Mouse (Mus musculus) urinary bladder, postnatal 36 days (tissue): Measurements from ENCODE around the gene Hils1.

Experiments used
- DNase-seq, 2 experiments: peaks; one replicate each; pipeline ENCODE4 v3.0.0; 2022; ENCODE audit warnings: low spot score in 2 of 2, mixed read lengths in 1 of 2

Gene Hils1

GRCm38 (mm10) chr11:94988780-94989561 is 21.6 kb downstream of the Hils1 start:
- peak in 1 of 2 experiments; percentile 50 for DNase-seq

GRCm38 (mm10) chr11:94989562-94990017 is 22.2 kb downstream of the Hils1 start:
- peak; percentile 71 to 77 for DNase-seq

- DNase-seq, result no peak
These were observed 22.8 kb downstream of the Hils1 start for GRCm38 (mm10) chr11:94990102-94990748.

DNA sequence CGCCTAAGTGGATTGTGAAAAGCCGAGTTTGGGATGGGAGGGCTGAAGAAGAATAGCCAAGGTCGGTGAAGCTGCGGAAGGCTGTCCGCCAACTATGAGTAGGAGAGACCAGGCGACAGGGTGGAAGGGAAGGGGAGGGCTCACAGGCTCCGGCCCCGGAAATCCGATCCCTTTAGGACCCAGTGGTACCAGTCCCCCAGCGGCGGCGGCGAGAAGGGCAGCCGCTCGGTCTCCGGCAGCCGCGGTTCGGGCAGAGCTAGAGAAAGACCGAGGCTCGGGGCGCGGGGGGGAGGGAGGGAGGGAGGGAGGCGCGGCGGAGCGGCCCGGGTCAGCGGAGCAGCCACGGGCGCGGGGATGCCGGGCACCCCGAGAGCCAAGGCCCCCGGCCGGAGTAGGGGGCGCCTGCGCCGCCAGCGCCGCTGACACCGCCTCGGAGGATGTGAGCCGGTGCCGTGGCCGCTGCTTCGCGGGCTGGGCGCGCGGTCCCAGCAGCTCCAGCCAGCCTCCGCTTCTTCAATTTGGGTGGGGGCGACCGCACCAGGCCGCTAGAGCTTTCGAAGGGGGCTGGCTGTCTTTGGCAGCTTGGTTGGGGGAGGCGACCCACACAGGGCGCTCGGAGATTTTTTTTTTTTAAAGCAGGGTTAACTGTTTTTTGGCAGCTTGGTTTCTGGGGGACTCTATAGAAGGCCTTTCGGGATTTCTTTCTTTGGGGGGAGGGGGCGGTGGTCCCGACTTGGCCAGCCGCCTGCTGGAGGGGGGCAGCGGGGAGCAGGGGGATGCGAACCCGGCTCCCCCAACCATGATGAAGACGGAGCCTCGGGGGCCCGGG is 23.6 kb downstream of the Hils1 start, which contains the start of gene Ppp1r9b:
Gene Ppp1r9b (plus strand): TSS at position 287 of the 829 bp plus-strand sequence.
- peak; percentile 87 to 93 for DNase-seq

- DNase-seq, result peak in 1 of 2 experiments; percentile 53
These were observed 24.5 kb downstream of the Hils1 start for GRCm38 (mm10) chr11:94991641-94992479.

DNA sequence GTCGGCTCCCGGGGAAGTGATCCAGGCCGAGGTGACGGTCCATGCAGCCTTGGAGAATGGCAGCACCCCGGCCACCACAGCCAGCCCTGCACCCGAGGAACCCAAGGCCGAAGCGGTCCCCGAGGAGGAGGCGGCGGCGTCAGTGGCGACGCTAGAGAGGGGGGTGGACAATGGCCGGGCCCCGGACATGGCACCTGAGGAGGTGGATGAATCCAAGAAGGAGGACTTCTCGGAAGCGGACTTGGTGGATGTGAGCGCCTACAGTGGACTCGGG is 25.0 kb downstream of the Hils1 start:
- DNase-seq, result no peak

- peak; percentile 68 to 75 for DNase-seq
These were observed 25.6 kb downstream of the Hils1 start for GRCm38 (mm10) chr11:94992754-94993606.

DNA sequence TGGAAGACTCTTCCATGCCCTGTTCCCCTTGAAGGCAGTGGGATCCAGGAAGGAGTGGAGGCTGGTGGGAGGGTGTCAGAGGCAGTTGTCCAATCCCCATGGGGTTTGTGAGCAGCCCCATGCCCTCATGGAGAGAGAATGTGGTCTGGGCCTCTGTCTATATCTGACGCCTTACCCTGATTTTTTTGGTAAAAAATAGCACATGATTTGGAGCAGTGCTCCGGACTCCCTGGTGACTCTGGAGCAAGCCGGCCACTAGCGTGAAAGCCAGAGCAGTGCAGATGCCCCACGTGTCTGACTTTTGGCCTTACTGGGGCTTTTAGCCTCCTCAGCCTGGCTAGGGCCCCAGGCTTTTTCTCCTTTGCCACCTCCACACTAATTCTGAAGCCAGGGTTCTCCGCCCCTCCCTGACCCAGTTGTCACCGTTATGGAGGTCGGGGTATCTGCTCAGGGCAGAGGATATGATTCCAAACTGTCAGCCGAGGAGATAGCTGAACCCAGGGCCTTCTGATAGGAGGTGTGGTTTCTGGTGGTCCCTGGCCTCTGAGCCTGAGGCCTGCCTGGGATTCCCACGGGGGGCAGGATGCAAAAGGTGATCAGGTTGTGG is 26.9 kb downstream of the Hils1 start:
- no peak for DNase-seq

- no peak for DNase-seq
These were observed 27.8 kb downstream of the Hils1 start for GRCm38 (mm10) chr11:94994947-94995772.

DNA sequence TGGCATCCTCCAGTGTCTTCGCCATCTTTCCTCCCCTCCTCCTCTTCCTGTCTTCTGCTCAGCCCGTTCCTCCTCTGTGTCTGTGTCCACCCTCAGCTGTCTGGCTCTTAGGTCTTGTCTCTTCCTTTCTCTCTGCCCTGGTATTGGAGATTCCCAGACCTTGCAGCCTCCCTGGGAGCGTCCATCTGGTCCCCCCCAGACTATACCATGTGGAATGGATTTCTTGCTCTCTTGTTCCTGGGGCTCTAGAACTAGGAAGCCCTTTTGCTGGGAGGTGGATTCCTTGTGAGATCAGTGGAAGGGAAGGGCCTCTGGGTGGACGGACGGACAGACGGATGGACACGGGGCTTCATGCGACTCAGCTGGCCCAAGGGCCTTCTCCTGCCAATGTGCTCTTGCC is 28.7 kb downstream of the Hils1 start:
- DNase-seq, result no peak

DNA sequence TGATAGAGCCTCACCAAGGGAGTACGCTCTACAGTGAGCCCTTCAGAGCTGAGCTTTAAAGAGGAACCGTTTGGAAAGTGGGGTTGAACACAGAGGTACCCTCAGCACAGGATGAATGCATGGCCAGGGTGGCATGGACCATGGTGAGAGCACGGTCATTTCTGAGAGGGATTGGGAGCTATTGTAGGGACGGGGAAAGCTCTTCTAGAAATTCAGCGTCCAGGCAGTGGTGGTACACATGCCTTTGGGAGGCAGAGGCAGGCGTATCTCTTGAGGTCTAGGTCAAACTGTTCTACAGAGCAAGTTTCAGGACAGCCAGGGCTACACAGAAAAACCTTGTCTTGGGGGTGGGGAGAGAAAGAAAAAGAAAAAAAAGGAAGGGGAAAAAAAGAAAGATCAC is 29.6 kb downstream of the Hils1 start:
- no peak for DNase-seq

- no peak for DNase-seq
These were observed 30.2 kb downstream of the Hils1 start for GRCm38 (mm10) chr11:94997596-94997995.

DNA sequence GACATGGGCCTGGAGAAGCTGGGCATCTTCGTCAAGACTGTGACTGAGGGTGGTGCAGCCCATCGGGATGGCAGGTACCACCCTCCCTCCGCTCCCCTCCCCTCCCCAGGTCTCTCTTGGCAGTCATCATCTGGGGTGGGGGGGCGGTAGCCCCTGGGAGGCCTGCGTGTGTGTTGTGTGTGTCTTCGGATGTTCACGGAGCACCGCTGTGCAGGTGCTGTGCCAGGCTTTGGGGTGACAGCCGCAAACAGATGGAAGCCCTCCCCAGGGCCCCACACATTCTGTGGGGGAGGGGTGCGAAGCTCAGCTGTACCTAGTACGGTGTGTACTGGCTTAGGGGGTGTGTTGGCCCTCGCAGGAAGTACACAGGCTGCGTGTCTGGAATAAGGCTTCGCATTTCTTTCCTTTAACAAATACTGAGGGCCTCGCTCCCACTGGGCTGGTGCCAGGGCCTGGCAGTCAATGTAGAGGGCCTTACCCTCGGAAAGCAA is 30.7 kb downstream of the Hils1 start:
- DNase-seq, result no peak

GRCm38 (mm10) chr11:95000128-95000527 is 32.7 kb downstream of the Hils1 start:
- no peak for DNase-seq

- DNase-seq, result no peak
These were observed 33.2 kb downstream of the Hils1 start for GRCm38 (mm10) chr11:95000548-95000947.

DNA sequence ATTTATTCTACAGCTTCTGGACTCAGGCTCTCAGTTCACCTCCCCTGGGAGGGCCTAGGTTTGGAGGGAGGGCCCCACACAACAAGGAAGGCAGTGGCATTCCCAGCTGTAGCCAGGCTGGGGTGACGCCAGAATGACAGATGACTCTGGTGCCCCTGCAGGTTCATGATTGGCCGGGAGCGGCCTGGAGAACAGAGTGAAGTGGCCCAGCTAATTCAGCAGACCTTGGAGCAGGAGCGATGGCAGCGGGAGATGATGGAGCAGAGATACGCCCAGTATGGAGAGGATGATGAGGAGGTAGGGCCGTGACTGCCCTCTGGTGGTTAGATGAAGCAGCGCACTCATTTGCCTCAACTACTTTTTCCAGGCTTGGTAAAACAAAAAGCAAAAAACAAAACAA is 33.7 kb downstream of the Hils1 start:
- peak; percentile 59 to 67 for DNase-seq

- no peak for DNase-seq
These were observed 34.4 kb downstream of the Hils1 start for GRCm38 (mm10) chr11:95001584-95002347.

DNA sequence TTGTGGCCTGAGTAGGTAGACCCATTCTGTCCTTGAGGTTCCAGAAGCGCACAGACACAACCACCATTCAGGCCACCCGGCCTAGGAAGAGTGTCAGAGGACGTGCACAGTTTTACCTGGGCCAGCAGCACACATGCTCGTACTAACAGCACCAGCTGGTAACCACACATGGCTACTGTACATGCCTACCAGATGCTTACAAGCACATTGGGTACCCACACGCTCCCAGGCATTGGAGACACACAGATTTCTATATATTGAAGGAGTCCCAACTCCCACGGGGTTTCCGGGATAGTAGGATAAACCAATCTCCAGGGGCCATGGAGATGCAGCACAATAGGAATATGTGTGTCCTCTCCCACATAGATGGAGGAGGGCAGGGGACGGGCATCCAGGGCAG is 35.3 kb downstream of the Hils1 start:
- no peak for DNase-seq
